Mouse (Mus musculus): ENCODE data around the gene Arhgef26.

Gene Arhgef26

DNA sequence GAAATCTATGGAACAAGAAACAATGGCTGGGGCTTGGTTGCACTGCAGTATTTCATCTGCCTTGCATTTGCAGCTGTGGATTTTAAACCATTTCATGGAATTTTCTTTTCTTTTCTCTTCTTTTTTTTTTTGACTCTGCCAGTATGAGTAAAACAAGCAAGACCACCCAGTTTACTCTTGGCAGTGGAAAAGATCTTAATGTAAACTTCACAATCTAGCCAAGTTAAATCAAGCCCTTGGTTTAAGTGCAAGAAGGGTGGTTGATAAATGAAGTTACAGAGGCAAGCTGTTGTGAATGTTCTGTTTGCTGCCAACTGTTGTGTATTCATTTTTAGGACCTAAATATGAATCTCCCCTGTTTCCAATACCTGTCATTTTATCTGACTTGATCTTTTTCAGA lies 54.5 kb downstream of the Arhgef26 start:
- no peak for DNase-seq

DNA sequence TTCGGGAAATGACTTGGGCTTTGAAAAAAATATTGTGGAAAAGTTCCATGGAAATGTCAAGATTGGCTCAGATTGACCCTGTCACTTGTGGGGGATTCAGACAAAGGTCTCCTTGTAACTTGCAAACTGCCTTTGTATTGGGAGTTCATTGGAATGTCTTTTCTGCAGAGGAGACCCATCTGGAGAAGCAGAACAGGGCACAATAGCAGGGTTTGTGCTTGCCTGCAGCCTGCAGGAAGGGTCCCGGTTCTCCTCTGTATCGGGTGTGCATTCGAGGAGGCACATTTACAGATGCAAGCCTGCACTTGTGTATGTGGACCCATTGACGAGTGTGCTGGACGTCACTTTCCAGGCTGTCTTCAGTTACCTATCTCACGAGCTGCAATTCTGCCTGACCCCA lies 56.1 kb downstream of the Arhgef26 start:
- no peak for DNase-seq

DNA sequence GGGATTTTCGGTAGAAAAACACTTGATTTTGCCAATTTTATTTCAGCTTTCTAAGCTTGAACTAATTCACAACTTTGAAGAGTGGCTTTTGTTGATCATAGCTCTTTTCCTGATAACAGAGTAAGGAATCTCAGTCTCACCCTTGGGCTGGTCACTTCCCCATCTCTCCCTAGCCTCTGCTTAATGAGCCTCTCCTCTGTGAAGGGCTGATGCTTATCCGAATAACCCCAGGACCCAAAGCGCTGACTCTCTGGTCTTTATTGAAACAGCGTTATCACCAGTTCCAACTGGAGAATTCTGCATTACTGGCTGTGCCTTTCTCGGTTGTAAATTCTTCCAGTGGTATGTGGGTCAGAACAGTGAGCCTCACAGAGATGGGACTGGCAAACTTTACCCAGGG lies 57.2 kb downstream of the Arhgef26 start:
- DNase-seq: no peak

DNA sequence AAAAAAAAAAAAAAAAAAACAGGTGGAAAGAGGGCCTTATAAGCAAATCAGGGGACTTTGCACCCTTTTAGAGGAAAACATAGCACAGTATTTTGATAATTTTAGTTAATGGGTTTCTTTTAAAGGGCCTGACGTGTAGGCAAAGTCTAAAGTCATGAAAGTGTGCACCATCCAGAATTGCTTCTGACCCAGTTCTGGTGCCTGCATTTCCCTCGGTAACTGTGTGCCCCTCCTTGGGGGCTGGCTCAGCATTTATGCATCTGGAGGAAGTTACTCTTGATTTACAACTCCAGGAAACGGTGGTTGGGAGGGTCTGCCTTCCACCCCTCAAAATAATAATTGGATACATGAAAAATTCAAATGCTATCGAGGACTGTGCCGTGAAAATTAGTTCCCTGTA lies 58.0 kb downstream of the Arhgef26 start:
- no peak for DNase-seq

DNA sequence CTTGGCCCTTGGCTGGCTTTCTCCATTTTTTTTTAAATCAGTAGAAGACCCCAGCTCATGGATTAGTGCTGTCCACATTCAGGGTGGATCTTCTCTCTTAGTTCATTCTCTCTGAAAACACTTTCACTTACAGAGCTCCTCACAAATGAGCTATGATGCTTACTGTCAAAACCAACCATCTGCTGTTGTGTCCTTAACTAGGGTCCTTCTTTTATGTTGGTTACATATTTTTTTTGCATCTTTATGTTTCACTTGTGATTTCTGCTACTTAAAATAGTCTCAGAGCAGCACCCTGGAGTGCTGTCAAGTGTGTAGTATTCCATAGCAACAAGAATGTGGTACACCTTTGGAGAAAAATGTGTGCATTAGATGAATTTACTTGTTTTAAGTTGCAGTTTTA lies 60.0 kb downstream of the Arhgef26 start:
- DNase-seq: no peak

DNA sequence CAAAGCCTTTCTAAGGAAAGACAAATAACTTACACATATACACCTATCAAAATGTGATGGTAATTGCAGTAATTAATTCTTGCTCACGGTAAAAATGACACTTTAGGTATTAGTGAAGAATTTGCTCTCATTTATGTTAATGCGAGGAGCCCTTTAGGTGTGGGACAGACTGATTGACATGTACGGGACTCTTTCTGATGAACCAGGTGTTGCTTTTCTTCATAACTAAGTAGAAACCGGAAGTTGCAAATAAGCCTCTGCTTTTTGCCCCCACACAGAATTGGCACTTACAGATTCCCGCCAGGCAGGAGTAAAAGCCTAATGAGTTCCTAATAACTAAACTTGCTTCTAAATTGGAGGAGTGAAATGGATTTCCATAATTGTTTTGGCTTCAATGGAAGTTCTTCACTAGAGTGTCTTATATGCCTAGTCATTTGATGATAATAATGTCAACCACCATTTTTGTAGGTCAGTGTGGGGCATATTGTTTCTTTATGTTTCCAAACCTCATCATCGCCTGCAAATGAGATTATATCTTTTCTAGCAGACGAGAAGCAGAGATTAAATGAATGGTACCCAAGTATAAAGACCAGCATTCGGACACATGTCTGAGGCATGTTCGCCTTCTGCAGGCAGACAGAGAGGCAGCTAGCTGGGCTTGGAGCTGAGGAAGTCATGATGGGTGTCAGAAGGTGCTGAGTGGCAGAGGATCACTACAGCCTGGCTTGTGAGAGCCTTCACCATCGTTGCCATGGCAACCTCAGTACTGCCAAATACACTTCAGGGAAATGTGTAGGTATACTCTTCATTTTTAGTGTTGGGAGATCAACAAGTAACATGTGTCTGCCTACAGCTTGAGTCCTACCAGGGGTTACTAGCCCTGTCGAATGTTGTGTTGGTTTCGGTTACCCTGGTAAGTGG lies 61.9 kb downstream of the Arhgef26 start:
- DNase-seq: no peak

DNA sequence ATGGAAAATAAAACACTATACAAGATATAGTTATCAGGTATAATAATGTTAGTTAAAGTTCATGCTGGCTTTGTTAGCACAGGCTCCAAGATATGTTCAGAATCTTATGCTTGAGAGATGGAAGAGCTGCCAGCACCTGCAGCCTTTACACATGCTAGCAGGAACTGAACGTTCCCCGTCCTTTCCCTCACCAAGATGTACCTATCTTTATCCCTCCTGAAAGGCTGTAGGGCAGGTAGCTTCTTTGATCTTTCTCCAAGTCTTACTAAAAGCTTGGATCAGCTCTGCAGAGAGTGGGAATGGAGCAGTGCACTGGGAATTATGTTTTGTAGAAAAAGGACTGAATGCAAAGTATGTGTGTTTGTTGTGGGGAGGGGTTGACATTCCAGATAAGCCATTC lies 64.3 kb downstream of the Arhgef26 start:
- no peak for DNase-seq

DNA sequence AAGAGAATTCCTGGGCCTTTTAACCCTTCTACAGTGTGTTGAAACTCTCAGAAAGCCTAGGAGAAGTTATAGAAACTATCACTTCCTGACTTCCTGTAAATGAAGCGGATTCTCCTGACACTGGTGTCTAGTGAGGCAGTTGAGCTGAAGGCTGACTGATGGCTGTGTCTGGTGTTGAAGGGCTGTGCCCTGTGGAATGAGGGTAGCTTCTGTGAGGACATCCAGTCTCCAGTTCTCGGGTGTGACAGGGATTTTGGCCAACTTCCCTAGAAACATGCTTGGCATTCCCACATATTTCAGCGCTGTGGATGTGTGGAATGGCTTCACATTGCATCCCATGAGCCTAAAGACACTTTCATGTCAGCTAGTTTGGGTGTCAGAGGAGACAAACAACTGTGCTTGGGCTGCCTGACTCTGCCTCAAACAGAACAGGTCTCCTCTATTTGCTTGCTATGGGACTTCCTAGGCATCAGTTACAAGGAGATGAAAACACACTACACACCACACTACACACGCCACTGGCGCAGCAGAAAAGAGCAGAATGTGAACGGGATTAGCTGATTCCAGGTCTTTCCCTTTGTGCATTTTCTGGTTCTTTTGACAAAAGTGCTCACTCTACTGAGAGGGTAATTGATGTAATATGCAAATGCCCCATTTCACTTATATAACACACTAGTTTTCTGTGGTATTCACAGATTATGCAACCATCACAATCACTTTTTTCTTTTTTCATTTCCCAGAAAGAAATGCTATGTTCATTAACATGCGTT lies 66.5 kb downstream of the Arhgef26 start:
- no peak for DNase-seq

DNA sequence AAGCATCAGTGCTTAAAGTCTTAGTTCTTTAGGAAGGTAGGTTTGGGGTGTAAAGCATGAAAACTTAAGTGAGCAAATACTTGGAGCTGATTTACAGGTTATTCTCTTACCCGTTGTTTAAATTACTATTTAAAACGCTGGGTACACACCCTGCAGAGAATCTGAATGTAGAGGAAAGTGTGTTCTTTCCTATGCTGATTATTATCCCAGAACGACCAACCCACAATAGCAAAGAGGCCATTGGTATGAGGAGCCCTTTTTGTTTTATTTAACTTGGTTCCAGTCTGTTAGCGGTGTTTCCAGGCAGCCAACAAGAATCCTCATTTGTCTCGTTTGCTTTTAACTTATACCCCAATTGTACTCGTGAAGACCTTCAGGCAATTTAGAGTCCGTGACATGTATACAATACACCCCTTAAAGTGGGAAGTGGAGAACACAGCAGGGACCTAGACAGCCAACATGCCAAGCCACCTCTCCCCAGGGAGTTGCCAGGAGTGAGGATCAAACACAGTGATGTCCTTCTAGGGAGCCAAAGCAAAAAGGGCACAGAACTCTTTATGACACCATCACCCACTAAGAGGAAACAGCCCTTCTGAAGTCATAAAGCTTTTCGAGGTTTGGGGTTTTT lies 71.5 kb downstream of the Arhgef26 start:
- no peak for DNase-seq

DNA sequence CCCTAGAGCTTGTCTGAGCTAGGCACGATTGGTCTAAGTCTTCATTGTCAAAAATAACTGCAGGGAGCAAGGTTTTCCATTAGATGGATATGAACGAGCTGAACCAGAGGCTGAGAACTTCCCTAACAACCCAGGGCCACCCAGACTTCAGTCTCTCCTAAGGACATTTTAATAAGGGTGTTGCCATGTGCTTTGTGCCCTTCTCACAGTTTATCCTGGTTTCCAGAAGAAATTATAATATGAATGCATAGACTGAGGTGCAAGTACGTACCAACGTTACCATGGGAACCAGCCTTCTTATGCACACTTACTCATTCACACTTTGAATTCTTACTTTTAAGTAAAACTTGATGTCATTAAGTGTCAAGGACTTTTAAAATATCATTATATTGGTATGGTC lies 72.3 kb downstream of the Arhgef26 start:
- DNase-seq: no peak

DNA sequence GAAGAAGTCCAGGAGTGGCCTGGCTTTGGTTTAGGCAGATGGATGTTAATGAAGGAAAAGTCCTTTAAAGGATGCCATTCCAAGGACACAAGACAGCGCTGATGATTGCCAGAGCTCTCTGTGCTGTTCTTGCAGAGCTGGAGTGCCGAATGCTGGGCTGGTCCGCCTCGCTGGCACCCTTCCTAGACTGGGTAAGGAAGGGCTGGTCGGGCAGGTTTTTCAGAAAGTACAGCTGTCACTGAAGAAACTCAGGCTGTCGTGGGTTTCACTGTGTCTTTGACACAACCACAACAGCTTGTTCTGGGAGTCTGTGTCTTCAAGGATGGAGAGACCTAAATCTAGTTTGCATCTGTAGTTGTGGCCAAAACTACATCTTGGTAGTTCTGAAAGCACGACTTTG lies 74.6 kb downstream of the Arhgef26 start:
- peak; percentile 67 for DNase-seq

DNA sequence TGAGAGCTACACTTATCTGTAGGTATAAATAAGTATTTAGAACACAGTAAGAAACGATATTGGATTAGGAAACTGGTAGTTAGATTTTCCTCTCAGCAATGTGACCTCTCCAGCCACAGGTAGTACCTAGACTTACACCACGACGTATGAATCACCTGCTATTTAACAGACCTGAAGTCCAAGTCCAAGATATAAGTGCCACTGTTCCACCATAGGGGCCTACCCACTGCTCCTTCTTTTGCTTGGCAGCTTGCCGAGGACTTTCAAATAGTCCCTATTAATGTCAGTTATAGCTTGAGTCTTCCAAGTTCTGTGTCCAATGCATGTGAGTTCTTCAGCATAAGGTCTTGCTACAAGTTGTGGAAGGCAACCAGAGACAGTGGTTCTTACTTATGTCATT lies 76.8 kb downstream of the Arhgef26 start:
- DNase-seq: no peak

DNA sequence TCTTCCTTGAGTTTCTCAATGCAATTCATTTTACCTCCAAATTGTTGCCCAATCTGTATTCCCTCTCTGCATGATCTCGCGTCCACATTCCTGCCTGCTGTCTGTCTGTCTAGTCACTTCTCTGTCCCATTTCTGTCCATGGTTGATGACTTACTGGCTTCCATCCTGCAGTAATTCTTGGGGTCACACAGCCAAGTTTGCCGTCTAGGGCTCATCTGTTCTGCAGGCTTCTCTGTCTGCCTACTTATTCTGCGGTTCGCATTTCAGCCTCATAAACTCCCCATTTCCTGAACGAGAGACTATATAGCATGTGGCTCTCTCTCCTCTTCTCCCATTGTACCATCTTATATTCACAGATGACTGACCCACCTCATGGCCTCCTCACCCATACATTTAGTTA lies 79.3 kb downstream of the Arhgef26 start:
- no peak for DNase-seq

DNA sequence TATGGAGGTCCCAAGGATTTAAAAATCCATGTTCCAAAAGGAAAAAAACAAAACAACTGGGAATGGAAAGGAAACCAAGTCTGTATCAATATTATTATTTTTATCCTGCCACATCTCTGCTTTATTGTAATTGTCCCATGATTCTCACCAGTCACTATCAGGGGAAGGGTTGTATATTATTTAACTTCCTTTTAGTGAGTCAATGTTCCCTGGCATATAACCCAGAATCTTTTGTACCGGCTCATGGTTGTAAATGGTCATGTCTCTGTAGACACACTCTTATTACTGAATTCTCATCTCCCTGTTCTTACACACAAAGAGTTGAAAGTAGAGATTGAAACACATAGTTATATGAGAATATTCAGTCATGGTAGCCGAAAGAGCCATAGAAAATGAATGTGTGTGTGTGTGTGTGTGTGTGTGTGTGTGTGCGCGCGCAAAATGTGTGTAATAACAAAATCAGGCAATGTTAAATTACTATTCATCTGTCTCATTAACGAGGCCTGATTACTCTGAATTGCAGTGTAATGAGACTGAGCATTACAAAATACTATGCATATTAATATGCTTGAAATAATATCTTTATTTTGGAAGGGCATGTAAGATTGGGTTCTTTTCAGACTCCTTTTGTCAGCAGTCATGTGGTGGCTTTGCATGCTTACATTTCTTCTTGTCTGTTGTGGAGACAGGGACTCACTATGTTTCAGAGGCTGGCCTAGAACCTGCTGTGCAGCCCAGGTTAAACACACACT lies 80.4 kb downstream of the Arhgef26 start:
- DNase-seq: no peak

DNA sequence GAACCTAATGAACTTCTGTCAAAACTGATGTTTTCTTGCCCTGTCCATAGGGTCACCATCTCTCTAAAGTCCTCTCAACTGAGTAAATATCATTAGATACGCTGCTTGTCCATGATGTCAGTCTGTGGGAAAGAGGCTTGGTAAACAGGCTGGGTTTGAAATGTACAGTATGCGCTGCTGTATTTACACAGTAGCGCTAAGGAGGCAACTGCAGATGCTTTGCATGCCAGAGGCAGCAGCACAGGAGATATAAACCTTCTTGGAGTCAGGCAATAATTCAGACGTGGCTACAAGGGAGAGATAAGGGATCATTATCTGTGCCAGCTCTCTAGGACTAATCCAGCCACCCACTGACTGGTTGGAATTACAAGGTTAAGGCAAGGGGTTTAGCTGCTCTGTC lies 95.5 kb downstream of the Arhgef26 start:
- DNase-seq: no peak

DNA sequence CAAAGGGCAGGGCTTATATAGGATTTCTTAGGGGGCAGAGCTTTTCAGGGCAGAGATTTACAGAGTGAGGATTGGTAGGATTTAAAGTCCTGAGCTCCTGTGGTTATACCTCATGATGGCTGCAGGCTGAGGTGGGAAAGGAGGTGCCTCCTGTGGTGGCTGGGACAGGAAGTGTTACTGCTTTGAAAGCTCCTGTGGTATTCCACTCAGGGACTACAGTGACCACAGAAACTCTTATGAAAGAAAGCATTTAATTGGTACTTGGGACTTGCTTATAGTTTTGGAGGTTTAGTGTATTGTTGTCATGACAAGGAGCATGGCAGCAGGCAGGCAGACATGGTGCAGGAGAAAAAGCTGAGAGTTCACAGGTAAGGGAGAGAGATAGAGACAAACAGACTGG lies 97.8 kb downstream of the Arhgef26 start:
- no peak for DNase-seq

DNA sequence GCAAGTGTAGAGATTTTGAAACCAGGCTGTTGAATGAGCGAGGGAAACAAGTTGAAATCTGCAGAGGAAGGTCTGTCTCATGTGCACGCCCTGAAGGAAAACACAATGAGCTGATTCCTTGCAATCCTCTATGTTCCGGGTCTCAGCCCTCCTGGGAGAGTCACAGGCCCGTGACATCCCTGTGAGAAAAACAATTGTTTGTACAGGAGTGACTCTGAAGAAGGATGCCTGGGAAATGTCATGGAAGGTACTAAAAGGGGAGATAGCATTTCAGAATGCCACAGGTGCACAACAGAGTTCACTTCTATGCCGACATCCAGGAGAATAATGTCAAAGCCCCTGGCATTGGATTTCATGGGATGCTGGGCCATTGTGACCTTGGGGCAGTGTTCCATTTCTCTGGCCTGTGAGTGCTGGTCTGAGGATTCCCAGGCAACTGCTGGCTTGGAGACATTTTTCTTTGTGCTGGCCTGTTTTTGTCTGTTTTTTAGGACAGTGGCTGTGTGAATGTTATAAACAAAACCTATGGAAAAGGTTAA lies 102.4 kb downstream of the Arhgef26 start:
- DNase-seq: no peak

DNA sequence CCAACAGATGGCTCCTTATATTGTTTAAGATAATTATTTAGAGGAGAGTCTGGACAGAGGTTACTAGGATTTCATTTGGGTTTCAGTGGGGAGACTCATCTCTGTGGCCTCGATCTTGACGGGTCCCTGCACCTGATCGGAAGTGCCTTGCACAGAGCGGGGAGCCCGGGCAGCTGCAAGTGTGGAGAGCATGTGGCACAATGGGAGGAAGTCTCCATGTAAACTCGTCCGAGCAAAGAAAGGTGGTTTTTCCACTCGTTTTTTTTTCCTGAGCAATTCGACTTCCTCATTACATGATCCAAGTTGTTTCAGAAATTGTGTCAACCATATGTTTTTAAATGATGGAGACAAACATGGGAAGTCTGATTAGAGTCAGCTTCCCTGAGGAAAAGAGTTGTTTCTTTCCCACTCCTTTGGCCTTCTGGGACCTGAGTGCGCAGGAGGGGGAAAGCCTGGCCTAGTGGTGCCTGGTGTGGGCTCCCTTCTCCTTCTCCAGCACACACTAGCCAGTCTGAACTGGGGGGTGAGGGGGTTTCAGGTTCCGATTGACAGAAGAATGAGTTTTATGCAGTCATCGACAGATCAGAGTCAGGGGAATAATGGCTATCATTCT lies 105.5 kb downstream of the Arhgef26 start:
- DNase-seq: no peak

DNA sequence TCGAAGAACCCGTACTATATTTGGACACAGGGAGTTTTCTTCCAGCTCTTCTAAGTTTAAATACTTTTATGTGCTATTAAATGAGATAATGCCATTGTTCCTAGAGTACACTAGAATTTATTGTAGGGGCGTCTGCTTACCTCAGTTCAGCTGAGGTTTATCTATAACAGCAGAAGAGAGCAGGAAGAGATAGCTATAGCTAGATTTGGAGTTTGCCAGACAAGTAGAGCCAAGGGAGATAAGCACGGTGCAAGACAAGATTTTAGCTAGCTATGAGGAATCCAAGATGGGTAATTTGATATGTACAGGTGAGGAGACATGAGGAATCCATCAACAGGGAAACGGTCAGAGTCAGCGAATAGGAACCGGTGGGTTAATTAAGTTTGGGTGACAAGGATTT lies 108.1 kb downstream of the Arhgef26 start:
- no peak for DNase-seq

DNA sequence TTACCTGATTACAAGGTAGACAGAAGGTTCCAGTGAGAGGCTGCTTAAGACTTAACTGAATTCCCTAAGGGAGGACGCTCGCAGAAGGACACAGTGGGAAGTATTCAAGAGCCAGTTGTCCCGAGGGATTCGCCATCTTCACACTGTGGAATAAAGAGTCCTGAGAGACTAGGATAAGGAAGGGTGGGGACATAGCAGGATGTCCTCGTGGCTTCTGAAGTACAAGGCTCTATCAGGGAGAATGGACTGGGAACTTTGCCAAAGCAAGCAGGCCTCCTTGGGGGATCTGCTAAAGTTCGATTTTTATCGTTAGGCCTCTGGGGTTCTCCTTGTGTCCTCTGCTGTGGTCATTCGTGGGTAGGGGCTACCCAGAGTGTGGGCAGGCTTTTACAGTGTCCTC lies 109.0 kb downstream of the Arhgef26 start:
- DNase-seq: no peak

DNA sequence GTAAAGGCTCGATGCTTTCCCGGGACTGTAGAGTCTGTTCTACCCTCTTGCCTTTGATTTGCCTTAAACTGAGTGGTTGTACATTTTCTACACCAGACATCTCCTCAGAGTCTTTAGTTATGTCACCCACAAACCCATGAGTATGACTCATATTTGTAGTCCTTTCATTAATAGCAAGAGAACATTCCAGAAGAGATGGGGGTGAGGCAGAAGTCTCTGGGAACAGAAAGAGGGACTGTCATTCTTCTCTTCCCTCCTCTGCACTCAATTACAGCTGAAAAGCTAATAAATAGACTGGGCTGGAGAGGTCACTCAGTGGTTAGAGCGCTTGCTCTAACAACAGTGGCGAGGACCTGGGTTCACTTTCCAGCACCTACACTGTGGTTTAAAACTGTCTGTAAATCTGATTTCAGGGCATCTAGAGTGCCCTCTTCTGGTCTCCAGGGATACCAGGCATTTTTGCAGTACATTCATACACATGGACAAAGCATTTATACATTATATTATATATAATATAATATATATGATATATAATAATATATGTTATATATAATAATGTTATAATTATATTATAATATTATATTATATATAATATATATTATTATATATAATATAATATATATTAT lies 111.8 kb downstream of the Arhgef26 start:
- no peak for DNase-seq

DNA sequence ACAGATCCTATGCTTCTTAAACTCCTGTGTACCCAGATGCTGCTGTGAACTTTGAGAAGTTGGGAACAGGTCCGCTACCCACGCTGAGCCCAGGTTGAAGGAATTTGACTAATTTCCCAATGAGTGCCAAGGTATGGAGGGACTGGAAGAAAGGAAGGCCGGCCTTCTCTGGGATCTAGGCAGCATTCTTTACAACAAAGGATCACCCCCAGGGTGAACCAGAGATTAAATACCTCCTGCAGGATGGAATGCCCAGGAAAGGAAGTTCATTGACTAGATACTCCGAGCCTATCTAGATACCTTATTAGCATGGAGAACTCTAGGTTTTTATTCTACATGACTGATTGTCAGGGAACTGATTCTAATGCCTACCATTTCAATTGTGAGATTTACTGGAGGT lies 114.8 kb downstream of the Arhgef26 start:
- no peak for DNase-seq
